Mouse (Mus musculus) fat pad, adult 2 months (tissue): ENCODE results near the gene Dhodh.

Experiments used
- DNase-seq: peaks from one replicate; pipeline ENCODE4 v3.0.0-alpha.2; 2011; ENCODE audit warnings: low read depth, low spot score; ENCODE audit errors: extremely low read depth

The Dhodh gene

DNA sequence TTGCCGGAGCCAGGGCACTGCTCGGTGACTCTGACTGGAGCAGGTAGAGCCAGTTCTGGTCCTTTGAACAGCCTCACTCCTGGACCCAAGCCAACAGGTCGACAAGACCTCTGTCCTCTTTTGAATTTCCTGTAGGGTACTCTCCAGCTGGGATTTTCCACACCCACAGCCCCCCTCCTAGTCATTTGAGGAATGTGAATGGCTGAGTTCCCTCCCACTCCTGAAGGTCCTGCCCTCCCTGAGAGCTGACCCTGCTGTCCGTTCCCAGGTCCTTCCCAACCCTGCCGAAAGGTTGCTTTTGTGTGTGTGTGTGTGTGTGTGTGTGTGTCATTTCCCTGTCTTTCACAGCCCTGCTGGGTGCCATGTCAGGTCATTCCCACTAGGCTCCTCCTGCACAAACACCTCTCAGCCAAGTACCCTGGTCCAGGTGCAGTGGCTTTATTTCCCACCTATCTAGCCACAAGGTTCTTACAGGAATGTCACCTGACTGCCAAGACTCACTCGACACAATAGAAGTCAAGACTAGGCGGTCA is 21.4 kb downstream of the Dhodh start:
- DNase-seq, result no peak

DNA sequence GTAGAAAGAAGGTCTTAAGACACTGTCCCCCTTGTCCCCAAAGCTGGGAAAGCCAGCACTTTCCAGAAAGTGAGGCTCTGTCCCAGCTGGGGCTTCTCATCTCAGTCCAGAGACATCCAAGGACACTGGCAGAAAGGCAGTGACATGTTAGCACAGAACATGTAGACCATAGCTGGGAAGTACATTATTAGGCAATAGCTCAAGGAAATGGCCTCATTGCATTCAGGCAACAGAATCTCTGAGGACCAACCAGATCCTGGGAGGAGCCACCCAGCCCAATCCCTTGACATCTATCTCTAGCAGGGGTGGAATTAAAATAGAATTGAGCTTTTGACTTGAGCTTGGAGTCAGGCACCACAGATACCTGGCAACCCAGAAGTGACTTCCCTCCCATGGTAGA is 22.8 kb downstream of the Dhodh start:
- DNase-seq, result no peak

DNA sequence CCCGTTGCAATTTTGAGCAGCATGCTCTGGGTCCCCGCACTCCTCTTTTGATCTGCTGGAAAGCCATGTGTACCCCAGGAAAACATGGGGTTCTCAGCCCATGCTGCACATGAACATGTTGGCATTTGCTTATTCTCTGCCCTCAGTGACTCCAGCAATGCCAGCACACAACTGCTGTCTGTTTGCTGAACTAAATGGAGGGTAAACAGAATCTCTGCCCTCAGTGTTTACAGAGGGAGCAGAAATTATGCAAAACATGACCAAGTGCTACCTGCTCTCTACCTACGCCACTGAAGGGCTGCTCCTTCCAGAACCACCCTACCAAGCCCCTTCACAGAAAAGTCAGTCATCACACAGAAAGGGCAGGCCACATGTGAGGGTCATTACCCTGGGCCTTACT is 23.6 kb downstream of the Dhodh start:
- no peak for DNase-seq

DNA sequence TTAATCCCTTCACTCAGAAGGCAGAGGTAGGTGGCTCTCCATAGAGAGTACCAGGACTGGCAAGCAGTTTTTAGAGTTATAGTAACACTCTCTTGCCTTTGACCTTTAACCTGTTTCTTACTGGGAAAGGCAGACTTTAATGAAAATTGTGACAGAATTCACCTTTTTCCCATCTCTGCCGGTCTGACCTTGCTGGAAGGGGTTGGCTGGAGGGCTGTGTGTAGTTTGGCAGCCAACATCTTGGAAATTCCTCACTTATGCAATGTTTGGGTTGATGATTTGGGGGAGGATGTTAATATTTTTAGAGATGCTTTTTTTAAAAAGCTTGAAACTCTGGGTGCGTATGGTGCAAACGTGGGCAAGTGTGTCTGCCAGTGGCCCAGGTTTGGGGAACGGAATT is 24.2 kb downstream of the Dhodh start:
- DNase-seq, result no peak

DNA sequence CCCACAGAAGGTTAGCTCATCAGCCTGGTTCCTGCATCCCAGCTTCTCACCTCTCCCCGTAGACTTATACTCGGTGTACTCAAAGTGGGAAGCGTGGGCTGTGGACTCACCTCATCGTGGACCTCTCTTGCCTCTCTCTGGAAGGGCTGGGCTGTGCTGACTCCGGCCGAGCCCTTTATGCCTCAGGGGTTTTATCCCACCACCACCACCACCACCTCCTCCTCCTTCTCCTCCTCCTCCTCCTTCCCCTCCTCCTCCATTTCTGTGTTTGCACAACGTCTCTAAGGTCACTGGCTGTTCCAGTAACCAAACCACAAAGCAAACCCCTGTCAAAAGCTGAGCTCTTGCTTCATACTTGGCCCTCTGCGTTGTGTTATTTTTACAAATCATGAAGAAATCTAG is 29.6 kb downstream of the Dhodh start, which contains the start of gene Hp:
TSS of gene Hp (minus strand) at position 273 of the 402 bp plus-strand sequence.
- DNase-seq, result no peak

DNA sequence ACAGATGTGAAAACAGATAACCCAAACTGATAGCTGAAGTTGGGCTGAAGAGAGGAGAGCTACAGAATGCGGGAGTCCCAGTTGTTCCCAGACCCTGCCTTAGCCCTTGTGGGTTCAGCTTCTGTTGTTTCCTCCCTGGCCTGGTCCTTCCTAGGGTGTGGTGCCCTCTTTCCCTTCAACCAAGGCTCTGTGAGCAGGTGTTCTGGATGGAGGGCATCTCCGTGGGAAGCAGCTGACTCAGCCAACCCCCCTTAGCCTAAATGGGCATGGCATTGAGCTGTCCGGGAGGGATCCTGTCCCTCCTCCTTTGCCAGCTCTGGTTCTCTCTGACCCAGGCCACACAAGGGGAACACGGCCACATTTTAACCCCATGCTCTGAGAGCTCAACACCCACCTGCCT is 32.2 kb downstream of the Dhodh start:
- DNase-seq, result no peak

DNA sequence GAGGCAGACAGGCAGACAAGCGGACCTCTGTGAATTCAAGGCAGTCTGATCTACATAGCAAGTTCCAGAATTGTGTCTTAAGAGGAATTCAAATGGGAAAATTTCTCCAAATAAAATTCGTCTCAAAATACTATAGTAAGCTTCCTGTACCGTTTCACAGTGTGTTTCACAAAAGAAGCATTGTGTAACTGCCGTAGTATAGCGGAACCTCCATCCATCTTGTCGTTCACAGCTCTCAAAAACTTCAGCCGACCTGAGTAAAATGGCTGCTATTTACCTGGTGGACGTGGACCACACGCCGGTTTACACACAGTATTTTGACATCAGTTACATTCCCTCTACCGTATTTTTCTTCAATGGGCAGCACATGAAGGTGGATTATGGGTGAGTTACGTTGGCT is 37.3 kb downstream of the Dhodh start:
- DNase-seq, result no peak

DNA sequence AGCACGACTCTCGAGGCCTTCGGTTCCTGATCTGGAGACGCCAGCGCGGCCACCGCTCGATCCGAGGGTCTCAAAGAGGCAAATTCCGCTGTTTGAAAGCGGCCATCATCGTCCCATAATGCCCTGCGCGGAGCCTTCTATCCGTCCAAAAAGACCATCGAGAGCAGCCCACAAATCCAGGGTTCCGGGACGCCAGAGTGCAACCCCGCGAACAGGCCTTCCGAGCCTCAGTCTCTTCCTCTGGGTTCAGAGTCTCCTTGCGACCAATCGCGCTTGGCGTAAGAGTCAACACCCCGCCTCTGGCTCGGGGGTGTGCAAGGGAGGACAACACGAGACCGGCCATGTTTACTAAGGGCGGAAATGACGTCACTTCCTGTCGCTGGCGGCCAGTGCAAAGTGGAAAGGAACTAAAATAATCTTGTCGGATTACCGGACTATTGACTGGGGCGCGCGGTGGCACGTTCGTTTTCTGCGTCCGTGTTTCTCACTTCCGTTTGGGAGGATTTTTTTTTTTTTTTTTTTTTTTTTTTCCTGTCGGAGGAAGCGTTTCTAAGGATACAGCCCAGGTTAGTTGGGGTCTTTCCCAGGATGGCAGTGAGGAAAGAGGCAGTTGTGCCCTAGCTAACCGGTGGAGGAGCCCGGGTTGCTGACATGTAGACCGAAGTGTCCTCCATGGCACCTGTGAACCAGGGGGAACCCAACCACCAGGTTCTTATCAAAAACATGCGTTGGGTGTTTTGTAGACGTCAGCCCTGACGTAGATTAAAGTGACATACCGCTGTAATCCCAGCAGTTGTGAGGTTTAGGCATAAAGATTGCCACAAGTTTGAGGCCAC is 42.8 kb downstream of the Dhodh start, which contains the start of the genes Dhx38 and Txnl4b:
TSS of gene Dhx38 (minus strand) at position 364 of the 836 bp plus-strand sequence.
TSS of gene Txnl4b (plus strand) at position 395 of the 836 bp plus-strand sequence.
- peak; percentile 99 for DNase-seq

DNA sequence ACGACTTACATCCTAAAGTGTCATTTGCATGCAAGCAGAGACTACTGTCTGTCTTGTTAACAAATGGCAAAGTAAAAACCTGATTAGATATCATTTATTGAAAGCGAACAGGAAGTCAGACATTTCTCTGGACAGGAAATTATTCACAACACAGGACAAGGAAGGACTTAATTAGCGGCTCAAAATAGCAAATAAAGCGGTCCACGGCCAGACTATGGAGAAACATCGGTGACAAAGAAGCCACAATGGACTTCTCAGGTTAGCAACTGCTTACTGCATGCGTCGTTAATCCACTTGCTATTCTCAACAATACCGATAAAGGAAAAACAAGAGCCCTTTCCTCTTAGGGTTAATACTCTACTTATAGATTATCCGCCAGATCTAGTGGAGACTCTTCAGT is 43.7 kb downstream of the Dhodh start:
- DNase-seq, result no peak

DNA sequence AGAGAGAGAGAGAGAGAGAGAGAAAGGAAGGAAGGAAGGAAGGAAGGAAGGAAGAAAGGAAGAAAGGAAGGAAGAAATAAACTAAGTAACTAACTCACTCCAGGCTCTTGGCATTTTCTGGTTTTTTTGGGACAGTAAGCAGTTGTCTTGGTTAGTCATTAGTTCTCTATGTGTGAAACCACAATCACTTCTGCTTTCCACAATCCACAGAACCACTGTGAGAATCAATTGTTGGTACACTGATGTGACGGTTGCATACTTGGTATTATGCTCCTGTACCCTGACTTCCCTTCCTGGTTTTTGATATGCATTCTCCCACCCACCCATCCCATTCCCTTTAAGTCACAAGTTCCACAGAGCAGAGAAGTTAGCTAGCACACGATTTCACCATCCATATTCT is 44.6 kb downstream of the Dhodh start:
- no peak for DNase-seq

DNA sequence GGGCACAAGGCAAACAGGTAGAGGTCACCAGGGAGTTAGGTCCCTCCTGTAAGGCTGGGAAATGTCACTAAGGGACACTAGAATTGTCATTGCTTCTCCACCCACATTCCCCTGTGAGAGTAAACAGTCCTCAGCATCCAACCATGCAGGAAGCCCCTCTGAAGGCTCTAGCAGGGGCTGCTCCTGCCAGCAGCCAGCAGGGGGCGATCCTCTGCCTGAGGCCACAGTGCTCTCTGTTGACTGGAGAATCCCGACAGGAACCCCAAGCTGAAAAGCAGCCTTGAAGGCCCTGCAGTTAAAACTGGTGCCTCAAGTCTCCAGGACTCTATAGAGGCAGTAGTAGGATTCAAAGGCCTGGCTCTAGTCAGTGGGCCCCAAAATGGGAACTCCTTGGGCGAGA is 56.8 kb downstream of the Dhodh start:
- DNase-seq, result no peak

DNA sequence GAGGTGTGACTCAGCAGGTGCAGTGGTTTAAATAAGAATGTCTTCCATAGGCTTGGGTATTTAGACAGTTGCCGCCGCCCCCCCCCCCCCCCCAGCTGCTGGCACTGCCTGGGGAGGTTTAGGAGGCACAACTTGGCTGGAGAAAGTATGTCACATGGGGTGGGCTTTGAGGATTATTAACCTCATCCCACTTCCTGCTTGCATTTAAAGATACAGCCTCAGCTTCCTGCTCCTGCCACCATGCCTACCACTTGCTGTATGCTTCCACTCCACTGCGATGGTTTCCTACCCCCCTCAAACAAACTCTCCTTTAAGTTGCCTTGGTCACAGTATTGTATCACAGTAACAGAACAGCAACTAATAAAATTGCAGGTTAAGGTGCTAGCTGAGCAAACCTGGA is 64.4 kb downstream of the Dhodh start:
- no peak for DNase-seq

DNA sequence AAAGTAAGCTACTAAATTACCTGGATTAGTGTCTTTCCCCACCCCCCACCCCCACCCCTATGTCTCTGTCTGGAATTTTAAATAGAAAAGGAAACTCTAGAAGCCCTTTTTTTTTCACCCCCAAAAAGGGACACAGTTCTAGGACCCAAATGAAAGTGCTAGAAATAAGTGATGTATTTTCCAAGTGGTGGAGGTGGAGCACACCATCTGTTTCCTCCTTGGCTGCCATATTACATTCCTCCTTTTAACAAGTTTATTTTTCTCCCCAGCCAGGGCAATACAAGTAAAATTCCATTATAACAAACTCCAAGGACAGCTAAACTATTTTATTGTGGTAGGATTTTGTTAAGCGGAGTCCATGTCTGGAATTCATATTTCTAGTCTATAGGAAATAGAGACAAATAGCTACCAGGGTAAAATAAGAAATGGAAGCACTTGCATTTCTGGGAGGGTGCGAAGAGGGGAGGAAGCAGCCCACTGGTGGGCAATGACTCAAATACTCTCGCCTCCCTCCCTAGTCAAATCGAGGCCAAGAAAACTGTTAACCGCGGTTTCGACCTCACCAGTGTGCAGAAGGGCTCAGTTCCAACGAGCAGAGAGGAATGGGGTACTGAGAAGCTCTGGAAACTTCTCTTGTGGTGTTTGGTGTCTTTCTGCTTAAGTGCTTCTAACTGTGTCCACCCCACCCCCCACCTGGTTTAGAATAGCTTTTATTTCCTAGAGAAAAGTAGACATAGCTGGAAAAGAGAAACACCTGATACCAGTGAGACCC is 65.5 kb downstream of the Dhodh start:
- DNase-seq, result no peak

DNA sequence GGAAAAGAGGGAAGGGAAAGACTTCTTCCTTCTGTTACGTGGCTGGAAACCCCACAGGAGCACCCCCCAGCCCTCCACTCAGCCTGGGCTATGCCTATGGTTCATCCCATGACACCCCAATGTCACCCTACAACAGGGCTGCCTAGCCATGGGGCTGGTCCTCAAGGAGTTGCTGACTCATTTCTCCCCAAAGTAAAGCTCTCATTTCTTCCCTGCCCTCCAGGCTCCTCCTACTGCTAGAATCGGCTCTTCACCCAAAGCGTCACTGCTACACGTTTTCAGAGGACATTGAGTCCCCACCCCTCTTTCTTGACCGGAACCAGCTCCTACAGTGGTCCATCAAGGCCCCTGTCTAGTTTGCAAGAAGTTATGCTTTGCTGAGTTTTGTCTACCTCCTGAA is 66.3 kb downstream of the Dhodh start:
- DNase-seq, result no peak
